Comparison of ENCODE assay signal across 26 mouse cellular contexts in genomic region chr14:77974221-77974620, GRCm38 (mm10).
A peak's percentile ranks its signal among the peaks of the same experiment; 100 is the strongest.
DNase-seq lines count a peak whose midpoint lies in the region; ATAC-seq and TF ChIP-seq lines count a peak whose summit lies in the region.
"Had no signal": no experiment of that assay in that cellular context is flagged by ENCODE, and none has a peak within 500 bp of the region (broad histone marks: within the 10 kb centered on the region; RNA-seq: fewer than 3 reads in every experiment).

No protein-coding gene starts in this region.

- peak; percentile 51 for DNase-seq in kidney, postnatal 0 days (ENCODE audit: low spot score)
- DNase-seq in kidney, adult 8-10 months, result no peak
- peak; percentile 59 for DNase-seq in midbrain, embryonic 11.5 days (ENCODE audit: low spot score, missing footprints)
- peak; percentile 65 for DNase-seq in brain, adult 2 months (ENCODE audit: low read depth, low spot score)
- DNase-seq in gastrocnemius, postnatal 25 days, result no peak
- DNase-seq: adrenal gland, postnatal 10 days; B cell, adult 2 months; cerebellum, adult 2 months; cerebellum, postnatal 25 days; forebrain, postnatal 0 days; heart, postnatal 36 days; kidney, adult 11 months; lung, adult 18-20 months; lung, postnatal 10 days; thymus, adult 18-20 months; thymus, postnatal 36 days had no signal

- no peaks in the 10 kb centered on the region for H3K4me1 ChIP-seq in kidney, postnatal 0 days (replicated peaks; ENCODE audit: insufficient read depth, low read length)
- H3K4me1 ChIP-seq in midbrain, embryonic 11.5 days (ENCODE audit: control insufficient read depth, insufficient read depth, low read length), result no peaks in the 10 kb centered on the region
- H3K4me1 ChIP-seq in midbrain, embryonic 15.5 days, result no peaks in the 10 kb centered on the region
- H3K4me1 ChIP-seq in neural tube, embryonic 14.5 days (ENCODE audit: control insufficient read depth, insufficient read depth, low read length), result peaks cover 4% of the 10 kb centered on the region; the same call in 1 of the 2 replicates
- H3K4me1 ChIP-seq: heart, embryonic 15.5 days; liver, embryonic 12.5 days; midbrain, embryonic 12.5 days had no signal

- H3K4me2 ChIP-seq in kidney, postnatal 0 days (ENCODE audit: low read length), result no peak overlapping the region
- H3K4me2 ChIP-seq in midbrain, embryonic 11.5 days, result no peak overlapping the region
- no peak overlapping the region for H3K4me2 ChIP-seq in midbrain, embryonic 15.5 days
- no peak overlapping the region for H3K4me2 ChIP-seq in neural tube, embryonic 14.5 days (ENCODE audit: low read depth, low read length)
- H3K4me2 ChIP-seq: heart, embryonic 15.5 days; hindbrain, embryonic 13.5 days; limb, embryonic 13.5 days; liver, embryonic 12.5 days; midbrain, embryonic 12.5 days had no signal

- H3K27me3 ChIP-seq in kidney, postnatal 0 days (ENCODE audit: insufficient read depth, low read length), result no peaks in the 10 kb centered on the region
- no peaks in the 10 kb centered on the region for H3K27me3 ChIP-seq in midbrain, embryonic 11.5 days (ENCODE audit: control insufficient read depth, insufficient read depth, low read length)
- no peaks in the 10 kb centered on the region for H3K27me3 ChIP-seq in midbrain, embryonic 15.5 days (replicated peaks)
- no peaks in the 10 kb centered on the region for H3K27me3 ChIP-seq in neural tube, embryonic 14.5 days (ENCODE audit: control insufficient read depth, insufficient read depth, low read length)
- H3K27me3 ChIP-seq: CH12.LX; heart, embryonic 15.5 days; limb, embryonic 13.5 days; liver, embryonic 12.5 days; midbrain, embryonic 12.5 days had no signal

- ATAC-seq in kidney, postnatal 0 days (replicated peaks; ENCODE audit: low FRiP score, low read depth), result no peak
- no peak for ATAC-seq in midbrain, embryonic 11.5 days (ENCODE audit: low FRiP score)
- ATAC-seq in midbrain, embryonic 15.5 days (replicated peaks), result no peak
- ATAC-seq in neural tube, embryonic 14.5 days (ENCODE audit: low read depth), result peak; percentile 81
- ATAC-seq: activated CD4-positive, CD25-positive, alpha-beta regulatory T cell, adult 4 months; forebrain, postnatal 0 days; liver, embryonic 12.5 days had no signal

- no peaks in the 10 kb centered on the region for H3K9me3 ChIP-seq in kidney, postnatal 0 days (replicated peaks; ENCODE audit: low read length)
- H3K9me3 ChIP-seq in midbrain, embryonic 11.5 days (ENCODE audit: control insufficient read depth, low read length), result no peaks in the 10 kb centered on the region
- no peaks in the 10 kb centered on the region for H3K9me3 ChIP-seq in midbrain, embryonic 15.5 days
- H3K9me3 ChIP-seq in neural tube, embryonic 14.5 days (ENCODE audit: control insufficient read depth, low read length), result no peaks in the 10 kb centered on the region
- H3K9me3 ChIP-seq: heart, embryonic 15.5 days; hindbrain, embryonic 13.5 days; limb, embryonic 13.5 days; liver, embryonic 12.5 days; midbrain, embryonic 12.5 days had no signal

- H3K9ac ChIP-seq in kidney, postnatal 0 days (ENCODE audit: low read depth, low read length), result no peak overlapping the region
- no peak overlapping the region for H3K9ac ChIP-seq in midbrain, embryonic 11.5 days (ENCODE audit: low read length)
- H3K9ac ChIP-seq in midbrain, embryonic 15.5 days, result no peak overlapping the region
- no peak overlapping the region for H3K9ac ChIP-seq in neural tube, embryonic 14.5 days (replicated peaks; ENCODE audit: low read depth, low read length)
- H3K9ac ChIP-seq: forebrain, postnatal 0 days; heart, embryonic 15.5 days; hindbrain, embryonic 13.5 days; limb, embryonic 13.5 days; liver, embryonic 12.5 days; midbrain, embryonic 12.5 days had no signal

- no peaks in the 10 kb centered on the region for H3K36me3 ChIP-seq in kidney, postnatal 0 days (ENCODE audit: insufficient read depth, low read length)
- no peaks in the 10 kb centered on the region for H3K36me3 ChIP-seq in midbrain, embryonic 11.5 days (ENCODE audit: control insufficient read depth, insufficient read depth, low read length)
- no peaks in the 10 kb centered on the region for H3K36me3 ChIP-seq in midbrain, embryonic 15.5 days (replicated peaks)
- H3K36me3 ChIP-seq in neural tube, embryonic 14.5 days (ENCODE audit: control insufficient read depth, insufficient read depth, low read length), result no peaks in the 10 kb centered on the region
- H3K36me3 ChIP-seq: G1E; heart, embryonic 15.5 days; hindbrain, embryonic 13.5 days; limb, embryonic 13.5 days; liver, embryonic 12.5 days; midbrain, embryonic 12.5 days had no signal

- no peak for TF ChIP-seq CTCF in kidney, postnatal 0 days (IDR thresholded peaks at IDR 0.05; ENCODE audit: low read depth)

- no peak overlapping the region for H3K27ac ChIP-seq in kidney, postnatal 0 days
- no peak overlapping the region for H3K27ac ChIP-seq in midbrain, embryonic 11.5 days (ENCODE audit: low read depth, low read length)
- H3K27ac ChIP-seq in midbrain, embryonic 15.5 days, result no peak overlapping the region
- no peak overlapping the region for H3K27ac ChIP-seq in neural tube, embryonic 14.5 days (ENCODE audit: low read depth, low read length)
- H3K27ac ChIP-seq: heart, embryonic 15.5 days; hindbrain, embryonic 13.5 days; limb, embryonic 13.5 days; liver, embryonic 12.5 days; midbrain, embryonic 12.5 days had no signal

- no peak overlapping the region for H3K4me3 ChIP-seq in kidney, postnatal 0 days (replicated peaks; ENCODE audit: low read depth, low read length)
- no peak overlapping the region for H3K4me3 ChIP-seq in midbrain, embryonic 11.5 days (ENCODE audit: low read depth, low read length)
- H3K4me3 ChIP-seq in midbrain, embryonic 15.5 days, result no peak overlapping the region
- no peak overlapping the region for H3K4me3 ChIP-seq in neural tube, embryonic 14.5 days (ENCODE audit: low read depth, low read length)
- H3K4me3 ChIP-seq: heart, embryonic 15.5 days; hindbrain, embryonic 13.5 days; limb, embryonic 13.5 days; liver, embryonic 12.5 days; midbrain, embryonic 12.5 days had no signal

- 40% methylated on average over 6 of the region's 6 CpGs for WGBS in kidney, postnatal 0 days
- WGBS in midbrain, embryonic 11.5 days, result 82% methylated on average over 6 of the region's 6 CpGs
- WGBS in midbrain, embryonic 15.5 days, result 69% methylated on average over 6 of the region's 6 CpGs
- WGBS in neural tube, embryonic 14.5 days, result 30% methylated on average over 6 of the region's 6 CpGs

Comparison
In these comparisons a context has a peak if more than half of its experiments do, and no peak if none do; other contexts are left out.
1. DNase-seq: peak in kidney, postnatal 0 days (single experiment), midbrain, embryonic 11.5 days (single experiment) and brain, adult 2 months (single experiment); none in kidney, adult 8-10 months (0 of 2) and gastrocnemius, postnatal 25 days (single experiment).